8 mouse cellular contexts compared by ENCODE assay signal in the genomic region with DNA sequence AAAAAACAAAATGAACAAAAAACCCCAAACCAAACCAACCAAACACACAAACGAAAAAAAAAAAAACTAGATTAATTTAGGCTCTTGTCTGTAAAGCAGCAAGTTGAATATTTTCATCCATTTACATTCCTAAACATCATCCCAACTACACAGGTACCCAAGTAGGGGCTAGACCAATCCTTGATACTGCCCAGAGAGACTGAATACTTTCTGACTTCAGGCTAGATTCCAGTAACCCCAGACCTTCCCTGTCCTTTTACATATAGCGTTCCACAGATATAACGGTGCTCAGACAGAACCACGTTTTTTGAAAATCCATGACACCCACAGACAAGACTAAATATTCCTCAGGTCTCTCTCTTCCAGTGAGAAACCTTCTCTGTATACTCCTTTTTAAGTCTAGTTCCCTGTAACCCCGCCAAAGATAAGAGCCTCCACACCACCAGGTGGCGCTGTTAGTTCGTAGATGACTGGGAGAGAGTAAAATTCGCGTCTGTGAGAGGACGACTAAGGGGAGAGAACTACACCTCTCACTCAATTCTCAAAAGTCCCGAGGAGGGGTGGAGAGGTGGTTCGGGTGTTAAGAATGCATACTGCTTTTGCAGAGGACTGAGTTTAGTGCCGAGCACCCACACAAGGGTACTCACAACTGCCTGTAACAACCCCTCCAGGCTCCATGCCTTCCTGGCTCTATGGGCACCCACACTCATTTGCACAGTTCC. TPM values are rescaled to one million over a fixed set of nuclear protein-coding genes. Genes with fewer than 3 reads are reported as not detected.
A peak's percentile ranks its signal among the peaks of the same experiment; 100 is the strongest.
DNase-seq lines count a peak whose midpoint lies in the region; ATAC-seq and TF ChIP-seq lines count a peak whose summit lies in the region.

No protein-coding gene starts in this region.

- H3K4me3 ChIP-seq in hindbrain, embryonic 12.5 days: peak overlapping the region; percentile 36
- peak overlapping the region; percentile 33 for H3K4me3 ChIP-seq in lung, postnatal 0 days (ENCODE audit: low read depth, low read length)

- DNase-seq in MEL-GATA-1-ER (ENCODE audit: extremely low read depth, low read depth): peak; percentile 76
- DNase-seq in cerebellum, adult 8-10 months: peak; percentile 60
- peak; percentile 72 to 85 for DNase-seq in frontal cortex, postnatal 10 days (ENCODE audit: low spot score in 2 of 2)
- DNase-seq in layer of hippocampus, postnatal 10 days (ENCODE audit: low spot score in 2 of 2): peak; percentile 94 to 95
- DNase-seq in lung, postnatal 0 days (ENCODE audit: low spot score): peak; percentile 90
- peak; percentile 91 for DNase-seq in ovary, postnatal 10 days (ENCODE audit: low spot score)
- peak; percentile 90 for DNase-seq in thymus, postnatal 0 days (ENCODE audit: low spot score)

- no peaks in the 10 kb centered on the region for H3K9me3 ChIP-seq in hindbrain, embryonic 12.5 days (replicated peaks)
- no peaks in the 10 kb centered on the region for H3K9me3 ChIP-seq in lung, postnatal 0 days (ENCODE audit: low read length)

- peak; percentile 69 for ATAC-seq in hindbrain, embryonic 12.5 days (ENCODE audit: low FRiP score)
- peak; percentile 39; the same call in 1 of the 2 replicates for ATAC-seq in lung, postnatal 0 days

- H3K4me1 ChIP-seq in hindbrain, embryonic 12.5 days: no peaks in the 10 kb centered on the region
- no peaks in the 10 kb centered on the region for H3K4me1 ChIP-seq in lung, postnatal 0 days (ENCODE audit: insufficient read depth, low read depth, low read length)

- peak; percentile 81 for TF ChIP-seq CTCF in lung, postnatal 0 days (IDR thresholded peaks at IDR 0.05)

- peak overlapping the region; percentile 52 for H3K4me2 ChIP-seq in hindbrain, embryonic 12.5 days (replicated peaks)
- peak overlapping the region; percentile 55 for H3K4me2 ChIP-seq in lung, postnatal 0 days (replicated peaks; ENCODE audit: low read depth, low read length)

- H3K27me3 ChIP-seq in hindbrain, embryonic 12.5 days: no peaks in the 10 kb centered on the region
- no peaks in the 10 kb centered on the region for H3K27me3 ChIP-seq in lung, postnatal 0 days (replicated peaks; ENCODE audit: insufficient read depth, low read length)

- H3K9ac ChIP-seq in hindbrain, embryonic 12.5 days: peak overlapping the region; percentile 32
- H3K9ac ChIP-seq in lung, postnatal 0 days (replicated peaks; ENCODE audit: low read depth): no peak overlapping the region

- no peak overlapping the region for H3K27ac ChIP-seq in hindbrain, embryonic 12.5 days
- H3K27ac ChIP-seq in lung, postnatal 0 days (ENCODE audit: low read length): no peak overlapping the region

- WGBS in hindbrain, embryonic 12.5 days: 11% methylated on average over 13 of the region's 13 CpGs
- WGBS in lung, postnatal 0 days: 11% methylated on average over 13 of the region's 13 CpGs

- no peak for TF ChIP-seq EP300 in lung, postnatal 0 days (IDR thresholded peaks at IDR 0.05)

- no peaks in the 10 kb centered on the region for H3K36me3 ChIP-seq in hindbrain, embryonic 12.5 days
- H3K36me3 ChIP-seq in lung, postnatal 0 days (ENCODE audit: insufficient read depth, low read length): no peaks in the 10 kb centered on the region

RNA-seq across cellular contexts. Expression of a gene that starts 31.2 kb away (rescaled TPM):
- 1.8 TPM in 2 replicates for polyA plus RNA-seq in hindbrain, embryonic 12.5 days (2016; fragmentation: Nextera tagmentation; extraction: Ambion mirVana)
- total RNA-seq in layer of hippocampus, postnatal 10 days (2021): 1 to 10 TPM; 2.6 to 4.0 TPM
- polyA plus RNA-seq in lung, postnatal 0 days (2015; fragmentation: Nextera tagmentation; extraction: Ambion mirVana): 51.9 and 53.1 TPM in 2 replicates
- 0.51 and 0.54 TPM in 2 replicates for polyA plus RNA-seq in thymus, postnatal 0 days (2015; fragmentation: Nextera tagmentation; extraction: Ambion mirVana)

RNA-seq across cellular contexts. Expression of a gene that starts 49.5 kb away (rescaled TPM):
- not detected in 2 replicates for polyA plus RNA-seq in hindbrain, embryonic 12.5 days (2016; fragmentation: Nextera tagmentation; extraction: Ambion mirVana)
- not detected for total RNA-seq in layer of hippocampus, postnatal 10 days (2021)
- 8.3 and 11.8 TPM in 2 replicates for polyA plus RNA-seq in lung, postnatal 0 days (2015; fragmentation: Nextera tagmentation; extraction: Ambion mirVana)
- polyA plus RNA-seq in thymus, postnatal 0 days (2015; fragmentation: Nextera tagmentation; extraction: Ambion mirVana): 0.10 and 0.13 TPM in 2 replicates

RNA-seq across cellular contexts. Expression of a gene that starts 59.4 kb away (rescaled TPM):
- polyA plus RNA-seq in hindbrain, embryonic 12.5 days (2016; fragmentation: Nextera tagmentation; extraction: Ambion mirVana): 36.6 and 40.8 TPM in 2 replicates
- total RNA-seq in layer of hippocampus, postnatal 10 days (2021): 10 to 100 TPM; 43.2 to 44.9 TPM
- polyA plus RNA-seq in lung, postnatal 0 days (2015; fragmentation: Nextera tagmentation; extraction: Ambion mirVana): 74.6 and 81.6 TPM in 2 replicates
- polyA plus RNA-seq in thymus, postnatal 0 days (2015; fragmentation: Nextera tagmentation; extraction: Ambion mirVana): 26.9 and 29.4 TPM in 2 replicates

Comparison
In these comparisons a context has a peak if more than half of its experiments do, and no peak if none do; other contexts are left out.
1. RNA of a gene that starts 31.2 kb away (polyA plus RNA-seq): 51.9 to 53.1 TPM in lung, postnatal 0 days; 1.8 TPM in hindbrain, embryonic 12.5 days and 0.51 to 0.54 TPM in thymus, postnatal 0 days; every median in the first group is over 10 times any median in the second.
2. Peak in every context shown above with its lines, with median percentiles within 50 percentile points of each other: DNase-seq.